Mouse (Mus musculus) small intestine, adult 2 months (tissue): ENCODE data around the gene Actn1. TPM values are rescaled to one million over a fixed set of nuclear protein-coding genes. Genes with fewer than 3 reads are reported as not detected.

Source experiments
- H3K27ac ChIP-seq: fragments of 200-500 bp; 2 replicates; pipeline ENCODE4 v1.5.1; 2012; ENCODE audit warnings: low read depth, low read length, control low read depth, inconsistent platforms; ENCODE audit not compliant: insufficient read depth
- H3K27me3 ChIP-seq: fragments of 200-500 bp; 2 replicates; pipeline ENCODE4 v1.6.1; 2012; ENCODE audit warnings: mild to moderate bottlenecking, moderate library complexity, low read length, inconsistent platforms; ENCODE audit not compliant: control insufficient read depth, insufficient read depth
- H3K36me3 ChIP-seq: fragments of 200-500 bp; 2 replicates; pipeline ENCODE4 v1.6.1; 2012; ENCODE audit warnings: mild to moderate bottlenecking, low read length, control low read depth, inconsistent platforms; ENCODE audit not compliant: control insufficient read depth, insufficient read depth
- H3K4me1 ChIP-seq: fragments of 200-500 bp; 2 replicates; pipeline ENCODE4 v1.6.1; 2012; ENCODE audit warnings: low read length, inconsistent platforms, mixed read lengths; ENCODE audit not compliant: control insufficient read depth, insufficient read depth, insufficient read length
- H3K4me3 ChIP-seq: fragments of 200-500 bp; 2 replicates; pipeline ENCODE4 v1.5.1; 2012; ENCODE audit warnings: low read depth, mild to moderate bottlenecking, control low read depth, inconsistent platforms, low read length, moderate library complexity
- CTCF ChIP-seq: fragments of 200-500 bp; IDR thresholded peaks from 2 replicates; pipeline ENCODE4 v1.5.1; 2012; ENCODE audit warnings: low read depth, mild to moderate bottlenecking, control low read depth, inconsistent platforms, low read length, moderate library complexity, mixed read lengths; ENCODE audit not compliant: insufficient replicate concordance, insufficient read length; ENCODE audit errors: extremely low read depth
- POLR2A ChIP-seq: fragments of 200-500 bp; IDR thresholded peaks from 2 replicates; pipeline ENCODE4 v1.6.1; 2012; ENCODE audit warnings: low read depth, mild to moderate bottlenecking, control low read depth, inconsistent platforms, low read length, moderate library complexity
- WGBS: fragments of 180-500 bp; shearing (Covaris S2); methylation state at CpG from one replicate; pipeline ENCODE4 v1.1.7; 2018; 5-methylcytosine and 5-hydroxymethylcytosine counted together
- polyA plus RNA-seq: library from polyadenylated mRNA; depleted of rRNA; stranded (reverse); fragments of >200 nt; gene quantifications from 2 replicates; pipeline ENCODE4 v1.2.3, GENCODE M21; 2012

Gene Actn1
- polyA plus RNA-seq, 1 experiment, result 53.1 TPM

DNA sequence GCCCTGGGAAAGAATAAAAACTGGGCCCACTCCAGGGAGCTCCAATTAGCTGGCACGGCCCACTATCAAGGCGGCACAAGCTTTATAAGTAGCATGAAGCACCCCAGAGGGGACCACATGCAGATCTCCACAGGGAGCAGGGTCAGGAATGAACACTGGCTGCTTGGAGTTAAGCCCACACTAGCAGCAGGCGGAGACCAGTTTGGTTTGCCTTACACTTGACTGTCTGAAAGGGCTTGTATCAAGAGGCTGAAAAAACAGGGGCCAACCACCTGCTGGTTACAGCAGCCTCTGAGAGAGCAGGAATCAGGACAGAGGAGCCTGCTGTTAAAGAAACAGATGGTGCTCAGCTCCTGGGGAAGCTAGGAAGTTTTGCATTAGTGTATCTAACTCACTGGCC, 32.3 kb downstream of the Actn1 start:
- 52% methylated on average over 3 of the region's 3 CpGs for WGBS
- H3K27me3 ChIP-seq, result no peaks in the 10 kb centered on the region
- no peak for TF ChIP-seq CTCF
- no peak for TF ChIP-seq POLR2A
- 0 out of 2 replicates have a peak, but pooled peaks cover 2% of the 10 kb centered on the region for H3K36me3 ChIP-seq
- no peak overlapping the region for H3K4me3 ChIP-seq
- H3K4me1 ChIP-seq, result peaks cover 42% of the 10 kb centered on the region
- H3K27ac ChIP-seq, result 0 out of 2 replicates have a peak overlapping the region, but pooled peaks have one; percentile 34

DNA sequence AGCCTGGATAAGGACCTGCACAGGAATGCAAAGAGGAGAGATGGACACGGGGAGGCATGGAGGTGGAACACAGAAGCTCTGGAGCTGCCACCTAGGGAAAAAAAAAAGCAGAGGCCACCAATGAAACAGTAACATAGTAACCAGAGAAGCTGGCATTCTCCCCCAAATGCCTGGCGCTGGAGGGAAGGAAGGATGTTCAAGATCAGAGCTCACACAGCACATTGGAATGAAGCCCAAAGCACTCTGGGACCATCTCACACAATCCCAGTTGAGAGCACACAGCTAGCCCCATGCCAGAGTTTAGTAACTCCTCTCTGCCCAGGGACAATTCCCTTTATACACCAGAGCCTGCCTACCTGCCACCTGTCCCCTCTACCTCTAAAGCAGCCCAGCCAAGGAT, 34.1 kb downstream of the Actn1 start:
- Histone ChIP-seq H3K36me3 (0 out of 2 replicates have a peak, but pooled peaks cover 2% of the 10 kb centered on the region), H3K27ac (no peak overlapping the region), H3K27me3 (no peaks in the 10 kb centered on the region), H3K4me3 (no peak overlapping the region), H3K4me1 (peaks cover 40% of the 10 kb centered on the region)
- TF ChIP-seq CTCF (no peak), POLR2A (no peak)
- 53% methylated on average over 2 of the region's 2 CpGs for WGBS

DNA sequence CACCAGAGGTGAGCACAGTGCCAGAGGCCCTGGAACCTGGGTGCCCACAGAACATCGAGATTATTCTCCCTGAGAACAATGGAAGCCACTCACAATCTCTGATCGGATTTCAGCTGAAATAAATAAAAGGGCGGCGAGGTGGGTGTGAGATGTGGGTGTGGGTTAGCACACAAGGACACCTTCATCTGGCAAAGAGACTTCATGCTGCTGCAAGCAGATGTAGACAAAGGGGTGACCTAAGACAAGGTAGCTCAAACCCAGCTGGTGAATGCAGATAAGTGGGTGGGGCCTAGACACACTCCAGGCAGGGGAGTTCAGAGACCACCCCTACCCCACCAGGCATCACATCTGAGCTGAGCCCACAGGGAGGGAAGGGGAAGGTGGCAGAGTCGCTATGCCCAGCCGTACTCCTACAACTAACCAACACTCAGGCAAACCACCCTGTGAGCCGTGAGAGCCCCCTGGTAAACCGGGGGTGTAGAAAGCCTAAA, 35.9 kb downstream of the Actn1 start:
- Histone ChIP-seq H3K4me1 (peaks cover 43% of the 10 kb centered on the region), H3K4me3 (no peak overlapping the region), H3K27ac (no peak overlapping the region), H3K36me3 (0 out of 2 replicates have a peak, but pooled peaks cover 2% of the 10 kb centered on the region), H3K27me3 (no peaks in the 10 kb centered on the region)
- TF ChIP-seq CTCF (no peak), POLR2A (no peak)
- WGBS, result 40% methylated on average over 8 of the region's 8 CpGs

DNA sequence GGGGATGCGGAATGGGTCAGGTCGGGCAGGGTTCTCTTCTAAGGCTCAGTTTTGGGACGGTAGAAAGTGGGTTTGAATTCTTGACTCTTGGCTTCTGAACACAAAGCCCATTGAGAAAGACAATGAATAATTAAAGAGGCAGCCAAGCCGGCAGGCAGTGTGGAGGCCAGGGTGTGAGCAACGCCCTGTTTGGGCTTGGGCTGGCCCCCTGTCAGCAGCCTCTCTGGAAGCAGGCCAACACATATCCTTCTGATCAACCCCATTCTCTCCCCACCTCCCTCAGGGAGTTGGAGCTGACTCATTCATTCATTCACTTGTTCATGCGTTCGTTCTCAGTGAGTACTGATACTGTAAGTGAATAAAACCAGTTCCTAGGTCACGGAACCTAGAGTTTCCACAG, 36.7 kb downstream of the Actn1 start:
- TF ChIP-seq CTCF (no peak), POLR2A (no peak)
- Histone ChIP-seq H3K36me3 (0 out of 2 replicates have a peak, but pooled peaks cover 2% of the 10 kb centered on the region), H3K27ac (no peak overlapping the region; the same call in 1 of the 2 replicates), H3K27me3 (no peaks in the 10 kb centered on the region), H3K4me1 (peaks cover 43% of the 10 kb centered on the region), H3K4me3 (no peak overlapping the region)
- 31% methylated on average over 8 of the region's 8 CpGs for WGBS

DNA sequence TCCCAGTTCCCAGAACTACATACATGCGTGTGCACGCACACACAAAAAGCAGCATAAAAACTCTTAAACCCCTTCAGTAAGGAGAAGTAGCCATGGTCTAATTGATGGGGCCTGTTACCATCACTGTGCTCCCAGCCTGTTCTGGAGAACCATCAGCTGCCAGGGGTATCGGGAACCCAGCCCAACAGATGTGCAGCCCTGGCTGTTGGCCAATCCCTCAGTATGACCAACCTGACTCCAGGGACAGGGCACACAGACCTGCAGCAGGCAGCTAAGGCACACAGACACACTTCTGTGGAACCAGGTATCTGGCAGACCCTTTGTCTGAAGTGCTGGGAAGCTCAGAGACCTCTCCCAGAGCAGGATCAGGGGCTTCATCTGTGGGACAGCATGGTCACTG, 37.7 kb downstream of the Actn1 start:
- H3K27me3 ChIP-seq, result no peaks in the 10 kb centered on the region
- H3K27ac ChIP-seq, result no peak overlapping the region
- H3K36me3 ChIP-seq, result 0 out of 2 replicates have a peak, but pooled peaks cover 2% of the 10 kb centered on the region
- H3K4me3 ChIP-seq, result no peak overlapping the region
- TF ChIP-seq CTCF (no peak), POLR2A (no peak)
- H3K4me1 ChIP-seq, result peaks cover 50% of the 10 kb centered on the region
- 82% methylated on average over 3 of the region's 3 CpGs for WGBS

DNA sequence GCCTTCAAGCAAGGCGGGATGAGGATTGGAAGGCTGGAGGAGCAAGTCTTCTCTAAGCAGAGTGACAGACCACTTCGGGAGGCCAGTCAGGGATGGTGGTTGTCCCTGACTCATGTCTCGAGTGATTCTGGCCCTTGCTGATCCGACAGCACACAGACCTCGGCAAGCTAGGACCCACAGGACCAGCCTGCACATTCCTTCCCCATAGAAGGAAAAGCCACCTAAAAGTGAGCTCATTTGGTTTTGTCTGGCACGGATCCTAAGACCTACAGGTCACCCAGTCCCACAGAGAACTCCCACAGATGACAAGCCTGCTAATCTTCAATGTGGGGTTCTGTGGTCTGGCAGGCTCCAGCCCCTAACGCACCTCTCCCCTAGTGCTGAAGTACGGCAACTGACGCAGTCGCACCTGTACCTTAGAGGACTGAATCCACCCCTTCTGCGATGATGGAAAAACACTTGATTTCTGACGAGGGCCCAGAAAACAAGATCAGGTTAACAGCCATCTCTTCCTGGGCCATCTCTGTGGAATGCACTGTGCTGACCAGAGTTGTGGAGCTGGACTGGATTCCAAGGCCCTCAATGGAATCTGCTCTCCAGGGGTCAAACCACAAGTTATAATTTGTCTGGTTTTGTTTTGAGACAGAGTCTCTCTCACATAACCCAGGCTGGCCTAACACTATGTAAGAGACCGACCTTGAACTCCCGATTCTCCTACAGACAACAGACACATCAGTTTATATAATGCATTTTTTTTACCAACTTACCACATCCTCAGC, 39.7 kb downstream of the Actn1 start:
- peaks cover 60% of the 10 kb centered on the region for H3K4me1 ChIP-seq
- no peaks in the 10 kb centered on the region for H3K27me3 ChIP-seq
- no peak overlapping the region for H3K4me3 ChIP-seq
- H3K36me3 ChIP-seq, result 0 out of 2 replicates have a peak, but pooled peaks cover under 1% of the 10 kb centered on the region
- TF ChIP-seq POLR2A, result no peak
- 40% methylated on average over 14 of the region's 14 CpGs for WGBS
- H3K27ac ChIP-seq, result peak overlapping the region; percentile 72

DNA sequence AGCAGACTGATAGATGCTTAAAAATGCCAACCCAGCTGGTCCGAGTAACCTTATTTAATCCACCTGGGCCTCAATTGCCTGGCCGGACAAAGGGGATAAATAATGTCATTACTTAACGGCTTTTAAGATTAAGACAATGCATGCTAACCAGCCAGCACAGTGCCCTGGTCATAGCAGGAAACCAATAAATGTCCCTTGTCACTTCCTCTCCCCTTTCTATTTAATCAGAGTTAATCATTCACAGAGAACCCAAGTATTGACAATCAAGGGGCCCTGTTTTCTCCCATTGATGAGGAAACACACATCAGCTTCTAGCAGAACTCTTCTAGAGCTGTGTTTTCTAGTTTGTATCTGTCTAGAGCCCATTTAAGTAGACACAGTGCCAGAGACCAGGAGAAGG, 41.4 kb downstream of the Actn1 start:
- Histone ChIP-seq H3K4me3 (no peak overlapping the region), H3K36me3 (no peaks in the 10 kb centered on the region), H3K27me3 (no peaks in the 10 kb centered on the region), H3K4me1 (peaks cover 54% of the 10 kb centered on the region), H3K27ac (peak overlapping the region; percentile 88)
- TF ChIP-seq POLR2A, result no peak
- no peak for TF ChIP-seq CTCF
- WGBS, result 14% methylated on average over 3 of the region's 3 CpGs

DNA sequence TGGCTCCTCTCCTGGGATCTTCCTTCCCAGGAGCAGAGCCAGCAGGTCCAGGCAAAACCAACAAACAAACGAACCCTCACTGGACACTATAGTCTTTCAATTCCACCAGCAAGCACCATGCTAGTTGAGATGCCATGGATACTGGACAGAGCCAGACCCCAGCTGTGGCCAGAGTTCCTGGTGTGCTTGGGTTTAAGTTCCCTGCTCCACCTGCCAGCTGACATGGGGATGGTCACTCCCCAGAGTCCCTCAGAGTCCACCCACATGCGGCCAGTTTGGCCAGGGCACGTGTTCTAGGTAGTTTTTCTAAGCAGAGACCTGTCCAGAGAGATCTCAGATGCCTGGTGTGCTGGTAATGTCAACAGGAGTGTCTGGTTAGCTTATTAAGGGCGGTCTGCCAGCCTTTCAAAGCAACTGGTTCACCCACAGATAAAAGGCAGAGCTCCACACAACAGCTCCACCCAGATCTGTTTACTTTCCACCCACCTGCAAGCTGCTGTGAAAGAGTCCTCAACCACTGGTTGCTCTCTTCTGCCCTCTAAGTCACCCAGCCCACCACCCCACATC, 42.0 kb downstream of the Actn1 start:
- no peaks in the 10 kb centered on the region for H3K27me3 ChIP-seq
- H3K4me1 ChIP-seq, result peaks cover 51% of the 10 kb centered on the region
- H3K4me3 ChIP-seq, result no peak overlapping the region
- WGBS, result 27% methylated on average over 4 of the region's 4 CpGs
- peak overlapping the region; percentile 88 for H3K27ac ChIP-seq
- H3K36me3 ChIP-seq, result no peaks in the 10 kb centered on the region
- TF ChIP-seq POLR2A, result no peak
- no peak for TF ChIP-seq CTCF
